Comparison of ENCODE assay signal across 21 mouse cellular contexts in the genomic region with DNA sequence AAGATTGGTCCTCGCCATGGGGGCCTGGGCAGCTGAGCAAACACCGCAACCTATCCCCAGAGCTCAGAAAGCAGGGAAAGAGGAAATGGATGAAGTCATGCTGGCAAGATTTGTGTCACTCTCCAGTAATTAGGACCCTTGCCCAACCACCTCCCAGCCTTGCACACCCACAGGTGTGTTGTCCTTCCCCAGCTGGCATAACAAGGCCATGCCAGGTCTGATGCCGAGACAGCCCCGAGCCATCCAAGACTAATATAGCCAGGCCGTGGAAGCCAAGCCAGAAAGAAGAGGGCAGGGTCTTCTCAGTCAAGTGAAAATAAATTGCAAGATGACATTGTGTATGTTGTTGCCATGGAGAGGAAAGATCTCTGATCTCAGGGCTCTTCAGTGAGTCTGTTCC.
DNase-seq lines count a peak whose midpoint lies in the region; ATAC-seq lines count a peak whose summit lies in the region.
"Had no signal": no experiment of that assay in that cellular context is flagged by ENCODE, and none has a peak within 500 bp of the region (broad histone marks: within the 10 kb centered on the region; RNA-seq: fewer than 3 reads in every experiment).

No protein-coding gene starts in this region.

- H3K36me3 ChIP-seq in neural tube, embryonic 15.5 days, result no peaks in the 10 kb centered on the region
- H3K36me3 ChIP-seq in limb, embryonic 15.5 days, result no peaks in the 10 kb centered on the region
- H3K36me3 ChIP-seq in heart, embryonic 10.5 days, result no peaks in the 10 kb centered on the region
- H3K36me3 ChIP-seq: embryonic facial prominence, embryonic 13.5 days; embryonic facial prominence, embryonic 15.5 days; forebrain, embryonic 15.5 days had no signal

- no peaks in the 10 kb centered on the region for H3K9me3 ChIP-seq in neural tube, embryonic 15.5 days (replicated peaks)
- H3K9me3 ChIP-seq in limb, embryonic 15.5 days, result no peaks in the 10 kb centered on the region
- no peaks in the 10 kb centered on the region for H3K9me3 ChIP-seq in heart, embryonic 10.5 days
- H3K9me3 ChIP-seq: embryonic facial prominence, embryonic 13.5 days; embryonic facial prominence, embryonic 15.5 days; forebrain, embryonic 13.5 days; forebrain, embryonic 15.5 days had no signal

- ATAC-seq in neural tube, embryonic 15.5 days (ENCODE audit: low FRiP score), result no peak
- ATAC-seq in limb, embryonic 15.5 days (ENCODE audit: insufficient number of reproducible peaks, low FRiP score, low TSS enrichment, low read depth), result peak; percentile 75; the same call in 1 of the 2 replicates
- ATAC-seq: forebrain, embryonic 13.5 days; forebrain, embryonic 15.5 days; forebrain, postnatal 0 days had no signal

- H3K4me3 ChIP-seq in neural tube, embryonic 15.5 days (replicated peaks), result no peak overlapping the region
- no peak overlapping the region for H3K4me3 ChIP-seq in limb, embryonic 15.5 days
- no peak overlapping the region for H3K4me3 ChIP-seq in heart, embryonic 10.5 days
- H3K4me3 ChIP-seq: embryonic facial prominence, embryonic 13.5 days; embryonic facial prominence, embryonic 15.5 days; erythroblast, embryonic 14.5 days; forebrain, embryonic 13.5 days; forebrain, embryonic 15.5 days had no signal

- H3K4me2 ChIP-seq in neural tube, embryonic 15.5 days, result no peak overlapping the region
- no peak overlapping the region for H3K4me2 ChIP-seq in limb, embryonic 15.5 days
- H3K4me2 ChIP-seq: embryonic facial prominence, embryonic 13.5 days; embryonic facial prominence, embryonic 15.5 days; forebrain, embryonic 13.5 days; forebrain, embryonic 15.5 days had no signal

- WGBS in neural tube, embryonic 15.5 days, result 86% methylated on average over 5 of the region's 5 CpGs
- WGBS in limb, embryonic 15.5 days, result 80% methylated on average over 5 of the region's 5 CpGs
- WGBS in heart, embryonic 10.5 days, result 88% methylated on average over 5 of the region's 5 CpGs

- no peaks in the 10 kb centered on the region for H3K4me1 ChIP-seq in neural tube, embryonic 15.5 days
- 0 out of 2 replicates have a peak, but pooled peaks cover 7% of the 10 kb centered on the region for H3K4me1 ChIP-seq in limb, embryonic 15.5 days
- no peaks in the 10 kb centered on the region for H3K4me1 ChIP-seq in heart, embryonic 10.5 days
- H3K4me1 ChIP-seq: forebrain, embryonic 13.5 days; forebrain, embryonic 15.5 days had no signal

- no peaks in the 10 kb centered on the region for H3K27me3 ChIP-seq in neural tube, embryonic 15.5 days (replicated peaks)
- H3K27me3 ChIP-seq in limb, embryonic 15.5 days, result no peaks in the 10 kb centered on the region
- no peaks in the 10 kb centered on the region for H3K27me3 ChIP-seq in heart, embryonic 10.5 days (ENCODE audit: insufficient read depth, poor library complexity, severe bottlenecking)
- H3K27me3 ChIP-seq: embryonic facial prominence, embryonic 13.5 days; embryonic facial prominence, embryonic 15.5 days; forebrain, embryonic 13.5 days; forebrain, embryonic 15.5 days had no signal

- no peak overlapping the region for H3K27ac ChIP-seq in neural tube, embryonic 15.5 days (replicated peaks)
- H3K27ac ChIP-seq in limb, embryonic 15.5 days, result no peak overlapping the region
- H3K27ac ChIP-seq in heart, embryonic 10.5 days, result no peak overlapping the region
- H3K27ac ChIP-seq: embryonic facial prominence, embryonic 13.5 days; embryonic facial prominence, embryonic 15.5 days; forebrain, embryonic 13.5 days; forebrain, embryonic 15.5 days had no signal

- intact Hi-C loops in left cerebral cortex, postnatal 4 days (cut with DNase I), result no loop called here
- intact Hi-C loops in left cerebral cortex, postnatal 36 days (cut with DNase I), result no loop called here

- peak; percentile 50 to 58 for DNase-seq in cerebellum, postnatal 14 days
- DNase-seq in cerebellum, postnatal 25 days, result no peak
- DNase-seq in left cerebral cortex, postnatal 4 days, result peak; percentile 28
- DNase-seq in left cerebral cortex, postnatal 36 days (ENCODE audit: low spot score in 2 of 2), result no peak
- peak; percentile 11 for DNase-seq in neural tube, embryonic 10.5 days (ENCODE audit: extremely low spot score, low spot score)
- no peak for DNase-seq in heart, embryonic 10.5 days (ENCODE audit: low spot score)
- DNase-seq: adrenal gland, adult 2 months; adrenal gland, postnatal 10 days; adrenal gland, postnatal 25 days; cerebellum, adult 11-12 months; cerebellum, adult 2 months; cerebellum, adult 9-10 months; embryo, embryonic 11 days had no signal

- no peak overlapping the region for H3K9ac ChIP-seq in neural tube, embryonic 15.5 days (replicated peaks)
- no peak overlapping the region for H3K9ac ChIP-seq in limb, embryonic 15.5 days
- H3K9ac ChIP-seq: embryonic facial prominence, embryonic 13.5 days; embryonic facial prominence, embryonic 15.5 days; forebrain, embryonic 13.5 days; forebrain, embryonic 15.5 days; forebrain, postnatal 0 days had no signal

Comparison
In these comparisons a context has a peak if more than half of its experiments do, and no peak if none do; other contexts are left out.
1. DNase-seq: peak in cerebellum, postnatal 14 days (2 of 2), left cerebral cortex, postnatal 4 days (single experiment) and neural tube, embryonic 10.5 days (single experiment); none in cerebellum, postnatal 25 days (0 of 2), left cerebral cortex, postnatal 36 days (0 of 2) and heart, embryonic 10.5 days (single experiment).